In the genomic region with DNA sequence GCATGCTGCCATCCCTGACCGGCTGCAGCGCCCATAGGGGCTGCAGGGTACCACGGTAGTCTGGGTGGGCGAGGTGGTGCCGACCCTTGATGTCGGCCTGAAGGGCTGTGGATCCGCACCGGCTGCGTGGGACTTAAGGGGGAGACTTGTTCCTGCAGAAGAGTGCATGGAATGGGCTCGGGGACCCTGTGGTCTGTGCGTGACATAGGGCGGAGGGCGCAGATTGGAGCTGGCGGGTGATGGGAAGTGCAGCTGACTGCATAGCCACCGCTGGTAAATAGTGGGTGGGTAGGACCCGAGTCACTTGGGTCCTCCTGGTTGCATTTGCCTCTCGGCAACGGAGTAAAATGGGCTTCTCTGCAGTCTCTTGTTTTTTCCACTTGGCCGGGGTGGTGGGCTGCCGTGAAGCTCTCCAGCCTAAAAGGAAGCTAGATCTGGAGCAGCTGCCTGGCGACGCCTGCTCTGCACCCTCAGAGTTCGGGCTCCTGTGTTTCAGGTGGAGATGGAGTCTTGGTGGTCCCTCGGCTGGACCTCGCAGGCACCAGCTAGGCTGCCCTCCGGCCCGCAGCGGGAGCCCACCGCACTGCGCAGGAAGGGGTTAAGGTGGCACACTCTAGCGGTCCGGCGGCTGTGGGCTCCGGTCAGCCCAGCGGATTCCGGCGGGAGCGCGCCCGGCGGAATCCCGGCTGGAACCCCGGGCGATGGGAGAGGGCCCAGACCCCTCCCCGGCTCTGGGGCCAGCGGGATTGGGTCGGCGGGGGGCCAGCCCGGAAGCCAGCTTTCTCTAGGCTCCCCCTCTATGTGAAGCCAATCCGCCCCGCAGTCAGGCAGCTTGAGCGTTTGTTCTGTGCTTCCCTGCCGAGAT, we compare ENCODE assay signal across 8 mouse cellular contexts. TPM values are rescaled to one million over a fixed set of nuclear protein-coding genes. Genes with fewer than 3 reads are reported as not detected.
DNase-seq lines count a peak whose midpoint lies in the region; ATAC-seq and TF ChIP-seq lines count a peak whose summit lies in the region.

No protein-coding gene starts in this region.

- H3K27me3 ChIP-seq in liver, postnatal 0 days (ENCODE audit: insufficient read depth, low read length) = peaks cover 43% of the 10 kb centered on the region

- peak overlapping the region; percentile 97 for H3K27ac ChIP-seq in cortical plate, adult 2 months (ENCODE audit: insufficient read depth, low read length)
- H3K27ac ChIP-seq in liver, postnatal 0 days (ENCODE audit: low read depth) = no peak overlapping the region

- peak; percentile 52; the same call in 1 of the 2 replicates for TF ChIP-seq POLR2A in cortical plate, adult 2 months (IDR thresholded peaks at IDR 0.05; ENCODE audit: extremely low read depth, insufficient read depth, low read length)

- no peak overlapping the region for H3K9ac ChIP-seq in liver, postnatal 0 days (replicated peaks)

- H3K9me3 ChIP-seq in liver, postnatal 0 days (ENCODE audit: low read length) = no peaks in the 10 kb centered on the region

- H3K4me3 ChIP-seq in cortical plate, adult 2 months (ENCODE audit: insufficient read depth, low read length) = peak overlapping the region; percentile 93
- H3K4me3 ChIP-seq in liver, postnatal 0 days (ENCODE audit: low read depth, low read length) = peak overlapping the region; percentile 24

- TF ChIP-seq EP300 in liver, postnatal 0 days (IDR thresholded peaks at IDR 0.05; ENCODE audit: low read depth) = no peak

- 2% methylated on average over 53 of the region's 53 CpGs for WGBS in liver, postnatal 0 days (ENCODE audit: insufficient replicate concordance)

- H3K4me2 ChIP-seq in liver, postnatal 0 days (ENCODE audit: low read depth, low read length) = peak overlapping the region; percentile 50

- H3K4me1 ChIP-seq in cortical plate, adult 2 months (ENCODE audit: control insufficient read depth, insufficient read depth, low read length) = peaks cover 13% of the 10 kb centered on the region
- H3K4me1 ChIP-seq in liver, postnatal 0 days (ENCODE audit: insufficient read depth) = no peaks in the 10 kb centered on the region

- no peak for ATAC-seq in liver, postnatal 0 days

- H3K36me3 ChIP-seq in liver, postnatal 0 days (replicated peaks; ENCODE audit: insufficient read depth, low read length) = no peaks in the 10 kb centered on the region

- TF ChIP-seq CTCF in cortical plate, adult 2 months (IDR thresholded peaks at IDR 0.05; ENCODE audit: extremely low read depth, insufficient read depth, low read length) = no peak
- no peak for TF ChIP-seq CTCF in liver, postnatal 0 days (IDR thresholded peaks at IDR 0.05; ENCODE audit: low read depth)

- DNase-seq in ovary, postnatal 36 days (ENCODE audit: low spot score) = peak; percentile 24
- no peak for DNase-seq in ovary, adult 18-20 months (ENCODE audit: low spot score)
- DNase-seq in gastrocnemius, postnatal 25 days = peak; percentile 53
- peak; percentile 55 for DNase-seq in kidney, postnatal 10 days
- DNase-seq in liver, postnatal 0 days = no peak
- peak; percentile 75 for DNase-seq in right cerebral cortex, adult 18-20 months
- no peak for DNase-seq in urinary bladder, postnatal 25 days (ENCODE audit: low spot score)

RNA-seq across cellular contexts. Expression of a gene that starts 1.1 kb away (rescaled TPM):
- 45.3 TPM in 2 replicates for polyA plus RNA-seq in cortical plate, adult 2 months (2012; rRNA removed)
- total RNA-seq in gastrocnemius, postnatal 25 days (2021) = 1 to 10 TPM; 1.0 to 1.4 TPM
- 0.07 and 0.11 TPM in 2 replicates for polyA plus RNA-seq in liver, postnatal 0 days (2015; fragmentation: Nextera tagmentation; extraction: Ambion mirVana)

Comparison
In these comparisons a context has a peak if more than half of its experiments do, and no peak if none do; other contexts are left out.
1. DNase-seq: peak in ovary, postnatal 36 days (single experiment), gastrocnemius, postnatal 25 days (single experiment), kidney, postnatal 10 days (single experiment) and right cerebral cortex, adult 18-20 months (single experiment); none in ovary, adult 18-20 months (single experiment), liver, postnatal 0 days (single experiment) and urinary bladder, postnatal 25 days (single experiment).
2. RNA of a gene that starts 1.1 kb away (polyA plus RNA-seq): 45.3 TPM in cortical plate, adult 2 months; 0.07 to 0.11 TPM in liver, postnatal 0 days; every median in the first group is over 10 times any median in the second.